Mouse (Mus musculus) myocyte (in vitro differentiated cells): ENCODE results near the gene Msto1.
"Not testable (repeated sequence)": the region's sequence is repeated elsewhere in the genome, so short reads cannot be mapped to it uniquely, and the experiment has no call there.

Experiments
- CEBPB ChIP-seq: IDR thresholded peaks from 2 replicates; pipeline ENCODE4 v1.6.1; 2011; ENCODE audit warnings: mild to moderate bottlenecking, moderate library complexity; ENCODE audit not compliant: poor library complexity, insufficient read depth, severe bottlenecking
- E2F4 ChIP-seq: IDR thresholded peaks from one replicate; pipeline ENCODE4 v1.6.1; 2011; ENCODE audit warnings: mild to moderate bottlenecking, control low read depth, moderate library complexity; ENCODE audit not compliant: insufficient read depth
- MAX ChIP-seq: IDR thresholded peaks from one replicate; pipeline ENCODE4 v1.6.1; 2011; ENCODE audit warnings: low read depth, mild to moderate bottlenecking, control low read depth
- MYOG ChIP-seq, 3 experiments: IDR thresholded peaks; one replicate each; pipeline ENCODE4 v1.6.1; 2011; ENCODE audit warnings: control low read depth in 2 of 3, low read depth in 2 of 3, mild to moderate bottlenecking in 2 of 3; ENCODE audit not compliant: insufficient read length in 2 of 3, control insufficient read depth in 1 of 3, insufficient read depth in 1 of 3
- POLR2A ChIP-seq: IDR thresholded peaks from one replicate; pipeline ENCODE4 v1.6.1; 2011; ENCODE audit warnings: low read depth, mild to moderate bottlenecking, control low read depth, moderate library complexity; ENCODE audit not compliant: insufficient read length
- REST ChIP-seq: IDR thresholded peaks from one replicate; pipeline ENCODE4 v1.6.1; 2011; ENCODE audit warnings: mild to moderate bottlenecking, control low read depth, moderate library complexity; ENCODE audit not compliant: insufficient read depth, insufficient read length
- SRF ChIP-seq: IDR thresholded peaks from one replicate; pipeline ENCODE4 v1.6.1; 2011; ENCODE audit warnings: low read depth; ENCODE audit not compliant: control insufficient read depth, insufficient read length
- TCF12 ChIP-seq: IDR thresholded peaks from one replicate; pipeline ENCODE4 v1.6.1; 2011; ENCODE audit warnings: mild to moderate bottlenecking, control low read depth; ENCODE audit not compliant: poor library complexity, insufficient read depth, severe bottlenecking
- TCF3 ChIP-seq: IDR thresholded peaks from one replicate; pipeline ENCODE4 v1.6.1; 2011; ENCODE audit warnings: low read depth, control low read depth; ENCODE audit not compliant: insufficient read length
- USF1 ChIP-seq: IDR thresholded peaks from one replicate; pipeline ENCODE4 v1.6.1; 2011; ENCODE audit warnings: low read depth, mild to moderate bottlenecking, control low read depth, moderate library complexity

DNA sequence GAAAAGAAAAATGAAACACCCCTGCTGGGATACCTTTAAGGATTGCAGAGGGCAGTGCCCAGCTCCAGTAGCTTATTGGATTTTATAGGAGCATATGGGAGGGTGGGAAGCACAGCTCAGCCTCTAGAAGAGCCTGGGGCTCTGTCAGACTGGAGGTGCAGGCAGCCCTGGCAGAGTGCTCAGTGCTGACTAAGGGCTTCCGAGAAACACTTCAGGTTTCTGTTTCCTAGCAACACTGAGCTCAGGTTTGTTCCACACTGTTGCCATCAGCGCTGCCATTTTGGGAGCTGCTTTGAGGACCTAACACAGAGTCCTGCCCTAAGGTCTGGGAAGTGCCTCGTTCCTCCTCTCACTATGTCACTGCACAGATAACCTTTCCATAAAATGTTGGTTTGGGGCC is 47.1 kb downstream of the Msto1 start:
- not testable (repeated sequence) for TF ChIP-seq POLR2A; CEBPB; USF1; TCF3; REST; MYOG (IDR thresholded peaks at IDR 0.05; ENCODE audit: control insufficient read depth in 1 of 3, insufficient read depth in 1 of 3, insufficient read length in 2 of 3, low read depth in 2 of 3); TCF12; SRF; E2F4; MAX
